Mouse (Mus musculus) kidney, postnatal 25 days (tissue): ENCODE data around the gene Eif4a1.
"Not testable (repeated sequence)": the region's sequence is repeated elsewhere in the genome, so short reads cannot be mapped to it uniquely, and the experiment has no call there.

Experiments
- DNase-seq, 2 experiments: peaks; one replicate each; pipeline ENCODE4 v3.0.0; 2021; ENCODE audit warnings: mixed read lengths in 2 of 2

The Eif4a1 gene

DNA sequence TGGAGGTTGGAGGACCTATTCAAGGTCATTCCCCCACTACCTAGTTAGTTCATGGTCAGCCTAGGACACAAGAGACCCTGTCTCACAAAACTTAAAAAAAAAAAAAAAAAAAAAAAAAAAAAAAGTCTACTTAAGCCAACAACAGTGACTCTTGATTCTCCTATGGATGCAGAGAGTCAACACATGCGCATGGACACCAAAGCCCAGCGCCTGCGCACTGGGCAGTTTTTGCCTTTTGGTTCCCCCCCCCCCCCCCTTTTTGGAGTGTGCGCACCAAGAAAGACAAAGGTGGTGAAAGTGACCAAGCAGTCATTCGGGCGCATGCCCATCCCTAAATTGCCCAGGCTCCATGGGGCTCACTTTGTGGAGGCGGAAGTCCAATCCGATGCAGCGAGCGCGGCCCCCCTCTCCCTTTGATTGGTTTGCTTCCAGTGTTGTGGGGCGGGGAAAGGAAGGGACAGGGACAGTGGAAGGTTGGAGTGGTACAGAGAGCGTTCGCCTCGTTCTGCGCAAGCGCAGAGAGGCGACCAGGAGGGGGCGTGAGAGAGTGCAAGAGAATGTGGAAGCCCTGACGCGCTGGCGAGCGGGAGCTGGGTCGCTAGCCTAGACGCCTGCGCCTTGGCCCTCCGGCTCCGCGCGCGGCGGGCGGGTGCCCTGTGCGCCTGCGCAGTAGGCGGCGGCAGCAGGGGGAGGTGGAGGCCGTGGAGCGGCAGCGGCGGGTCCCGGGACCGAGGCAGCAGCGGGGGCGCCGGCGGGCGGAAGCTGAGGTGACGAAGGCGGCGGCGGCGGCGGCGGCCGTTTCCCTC is 39.7 kb downstream of the Eif4a1 start, which contains the start of gene Fxr2:
Fxr2 (plus strand) TSS at position 707 of the 806 bp plus-strand sequence.
- peak; percentile 100 for DNase-seq

- peak in 1 of 2 experiments; percentile 30 for DNase-seq
Measured at GRCm38 (mm10) chr11:69629802-69630201, 42.4 kb downstream of the Eif4a1 start.

DNA sequence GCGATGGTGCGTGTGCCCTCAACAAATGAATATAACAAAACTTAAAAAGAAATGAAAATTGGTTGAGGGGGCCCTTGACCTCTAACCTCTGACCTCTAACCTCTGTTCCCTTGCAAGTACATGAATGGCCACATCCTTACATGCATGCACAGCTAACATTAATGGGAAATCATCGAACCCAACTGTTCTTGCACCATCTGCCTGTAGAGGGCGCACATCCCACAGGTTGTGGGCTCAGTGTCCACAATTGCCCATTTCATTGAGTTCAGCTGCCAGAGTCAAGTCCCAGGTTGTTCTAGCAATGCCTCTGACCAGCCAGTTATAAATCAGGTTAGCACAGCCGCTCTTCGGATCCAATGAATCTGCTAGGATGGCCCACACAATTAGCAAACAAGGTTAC is 43.9 kb downstream of the Eif4a1 start:
- peak; percentile 81 to 88 for DNase-seq

DNA sequence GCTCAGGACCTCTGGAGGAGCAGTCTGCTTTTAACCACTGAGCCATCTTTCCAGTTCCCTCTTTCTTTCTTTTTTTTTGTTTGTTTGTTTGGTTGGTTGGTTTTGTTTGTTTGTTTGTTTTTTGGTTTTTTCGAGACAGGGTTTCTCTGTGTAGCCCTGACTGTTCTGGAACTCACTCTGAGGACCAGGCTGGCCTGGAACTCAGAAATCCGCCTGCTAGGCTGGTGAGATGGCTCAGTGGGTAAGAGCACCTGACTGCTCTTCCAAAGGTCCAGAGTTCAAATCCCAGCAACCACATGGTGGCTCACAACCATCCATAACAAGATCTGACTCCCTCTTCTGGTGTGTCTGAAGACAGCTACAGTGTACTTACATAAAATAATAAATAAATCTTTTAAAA is 47.9 kb downstream of the Eif4a1 start:
- DNase-seq: not testable (repeated sequence)

DNA sequence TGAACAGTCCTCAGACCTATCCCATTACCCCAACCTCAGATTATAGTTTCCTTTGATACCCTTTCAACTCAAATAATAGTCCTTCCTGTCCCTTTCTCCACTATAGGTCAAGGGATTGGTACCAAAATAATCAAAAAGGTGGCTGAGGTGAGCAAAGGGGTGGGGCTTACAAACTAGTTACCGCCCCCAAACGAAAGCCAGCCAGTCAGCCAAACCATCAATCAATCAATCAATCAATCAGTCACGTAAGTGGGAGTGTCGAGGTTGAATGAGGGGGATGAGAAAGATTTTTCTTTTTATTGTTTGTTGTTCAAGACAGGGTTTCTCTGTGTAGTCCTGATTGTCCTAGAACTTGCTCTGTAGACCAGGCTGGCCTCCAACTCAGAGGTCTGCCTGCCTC is 49.2 kb downstream of the Eif4a1 start:
- no peak for DNase-seq

GRCm38 (mm10) chr11:69622406-69622805 is 49.8 kb downstream of the Eif4a1 start:
- peak; percentile 23 to 49 for DNase-seq

DNA sequence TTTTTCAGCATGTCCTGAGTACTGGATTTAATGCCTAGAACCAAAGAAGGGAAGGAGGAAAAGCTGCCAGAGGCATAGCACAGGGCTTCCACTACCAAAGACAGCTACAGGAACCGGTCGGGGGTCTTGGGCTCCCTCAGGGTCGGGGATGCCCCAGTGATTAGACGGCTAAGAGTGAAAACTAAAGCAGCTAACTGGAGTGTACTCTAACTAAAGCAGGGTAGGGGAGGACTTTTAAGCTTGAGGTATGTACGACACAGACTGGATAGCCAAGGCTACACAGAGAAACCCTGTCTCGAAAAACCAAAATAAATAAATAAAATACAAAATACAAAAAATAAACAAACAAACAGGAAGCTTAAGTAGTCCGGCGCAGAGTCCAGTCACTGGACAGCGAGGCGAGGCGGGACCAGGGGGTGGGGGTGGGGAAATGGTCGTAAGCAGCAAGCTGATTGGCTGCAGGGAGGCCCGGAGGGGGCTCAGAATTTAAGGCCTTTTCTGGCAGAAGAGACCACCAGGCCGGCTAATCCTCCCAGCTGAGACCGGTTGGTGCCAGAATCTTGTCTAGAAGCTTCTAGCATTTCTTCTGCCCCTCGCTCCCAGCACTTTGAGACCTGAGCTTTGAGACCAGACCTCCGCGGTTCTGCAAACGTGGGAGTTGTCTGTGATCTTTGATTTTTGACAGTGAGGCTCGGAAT is 50.5 kb downstream of the Eif4a1 start, which contains the start of gene Sat2:
Sat2 (plus strand) TSS at position 454 of the 698 bp plus-strand sequence.
- DNase-seq: peak; percentile 70 to 87

- no peak for DNase-seq
Measured at GRCm38 (mm10) chr11:69620394-69621081, 51.7 kb downstream of the Eif4a1 start.

GRCm38 (mm10) chr11:69617805-69618204 is 54.4 kb downstream of the Eif4a1 start, which contains the start of gene Shbg:
Gene Shbg, minus strand, starts transcription at chr11:69617905.
- no peak for DNase-seq
